Mouse (Mus musculus) macrophage (primary cell): ENCODE measurements around the gene Igsf6. TPM values are rescaled to one million over a fixed set of nuclear protein-coding genes. Genes with fewer than 3 reads are reported as not detected.
"Not testable (repeated sequence)": the region's sequence is repeated elsewhere in the genome, so short reads cannot be mapped to it uniquely, and the experiment has no call there.

Experiments used
- H3K27ac ChIP-seq: fragments of 350-480 bp; formaldehyde crosslinking; 2 replicates; pipeline ENCODE4 v1.9.0; 2021
- H3K36me3 ChIP-seq: fragments of 350-480 bp; formaldehyde crosslinking; 2 replicates; pipeline ENCODE4 v1.9.0; 2021; ENCODE audit errors: inconsistent target
- H3K4me3 ChIP-seq: fragments of 350-480 bp; formaldehyde crosslinking; 2 replicates; pipeline ENCODE4 v1.9.0; 2021; ENCODE audit errors: inconsistent target
- H3K79me2 ChIP-seq: fragments of 350-480 bp; formaldehyde crosslinking; 2 replicates; pipeline ENCODE4 v1.9.0; 2021; ENCODE audit errors: inconsistent target
- WGBS: methylation state at CpG from one replicate; pipeline ENCODE4 v1.1.7; 2026; ENCODE audit warnings: inconsistent platforms; ENCODE audit not compliant: missing documents; 5-methylcytosine and 5-hydroxymethylcytosine counted together
- polyA plus RNA-seq: library from polyadenylated mRNA; stranded (reverse); fragments of 250-400 nt; gene quantifications from 3 replicates; pipeline ENCODE4 v1.2.4, GENCODE M21; 2018; ENCODE audit warnings: inconsistent platforms

Igsf6 gene
- polyA plus RNA-seq, 1 experiment from 2014 or later = 337 TPM

- Histone ChIP-seq H3K79me2 (peaks cover 100% of the 10 kb centered on the region), H3K36me3 (no peaks in the 10 kb centered on the region), H3K27ac (no peak overlapping the region), H3K4me3 (no peak overlapping the region)
- 73% methylated on average over 1 of the region's 1 CpGs for WGBS
These were observed 32.4 kb downstream of the Igsf6 start for GRCm38 (mm10) chr7:121041989-121042388.

GRCm38 (mm10) chr7:121040595-121040994 lies 33.8 kb downstream of the Igsf6 start:
- Histone ChIP-seq H3K27ac (no peak overlapping the region), H3K4me3 (no peak overlapping the region), H3K79me2 (peaks cover 100% of the 10 kb centered on the region), H3K36me3 (no peaks in the 10 kb centered on the region)
- WGBS = 76% methylated on average over 4 of the region's 4 CpGs

- WGBS = under 1% methylated on average over 12 of the region's 24 CpGs
- Histone ChIP-seq H3K79me2 (peaks cover 51% of the 10 kb centered on the region), H3K36me3 (no peaks in the 10 kb centered on the region), H3K4me3 (peak overlapping the region; percentile 67), H3K27ac (peak overlapping the region; percentile 73)
These were observed 39.1 kb downstream of the Igsf6 start for GRCm38 (mm10) chr7:121035161-121035721.

DNA sequence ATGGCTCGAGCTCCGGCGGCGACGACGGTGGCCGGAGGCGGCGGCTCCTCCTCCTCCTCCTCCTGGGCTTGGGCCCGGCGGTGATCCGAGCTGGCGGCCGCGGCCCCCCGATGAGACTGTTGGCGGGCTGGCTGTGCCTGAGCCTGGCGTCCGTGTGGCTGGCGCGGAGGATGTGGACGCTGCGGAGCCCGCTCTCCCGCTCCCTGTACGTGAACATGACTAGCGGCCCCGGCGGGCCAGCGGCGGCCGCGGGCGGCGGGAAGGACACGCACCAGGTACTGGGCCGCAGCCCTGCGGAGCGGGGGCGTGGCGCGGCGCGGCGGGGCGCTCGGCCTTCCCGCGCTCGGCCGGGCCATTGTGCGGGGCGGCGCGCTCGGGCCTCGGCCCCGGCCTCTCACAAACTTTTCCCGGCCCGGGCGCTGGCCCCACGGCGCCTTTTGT lies 39.7 kb downstream of the Igsf6 start:
- WGBS = 0% methylated on average over 46 of the region's 63 CpGs
- H3K27ac ChIP-seq = no peak overlapping the region
- peaks cover 46% of the 10 kb centered on the region for H3K79me2 ChIP-seq
- H3K36me3 ChIP-seq = no peaks in the 10 kb centered on the region
- H3K4me3 ChIP-seq = no peak overlapping the region

- H3K36me3 ChIP-seq = no peaks in the 10 kb centered on the region
- H3K79me2 ChIP-seq = peaks cover 39% of the 10 kb centered on the region
- H3K4me3 ChIP-seq = peak within 1 kb of the TSS; percentile 75
- 8% methylated on average over 33 of the region's 43 CpGs for WGBS
- peak within 1 kb of the TSS; percentile 80 for H3K27ac ChIP-seq
These were observed 40.3 kb downstream of the Igsf6 start, which contains the start of gene Mettl9 for GRCm38 (mm10) chr7:121033856-121034652. Mettl9 (plus strand) TSS chr7:121034445.

- not testable (repeated sequence) for H3K79me2 ChIP-seq, H3K36me3 ChIP-seq, H3K27ac ChIP-seq, H3K4me3 ChIP-seq
These were observed 44.4 kb downstream of the Igsf6 start for GRCm38 (mm10) chr7:121029947-121030346.

DNA sequence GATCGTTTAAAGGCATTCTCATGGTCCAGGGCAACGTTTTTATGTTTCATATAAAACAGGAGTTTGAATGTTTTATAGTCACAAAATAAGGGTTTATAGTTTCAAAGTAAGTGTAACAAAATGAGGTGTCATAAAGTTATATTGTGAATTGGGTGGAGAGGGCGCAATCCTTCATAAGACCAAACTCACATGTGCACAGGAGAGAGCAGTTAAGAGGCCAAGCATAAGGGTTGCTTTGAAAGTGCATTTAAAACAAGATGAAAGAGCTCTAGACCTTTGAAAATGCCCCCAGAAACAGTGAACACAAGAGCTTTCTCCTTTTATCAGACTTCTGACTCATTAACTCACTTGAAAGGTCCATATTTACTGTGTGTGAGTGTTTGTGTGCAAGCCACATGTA lies 48.1 kb downstream of the Igsf6 start:
- Histone ChIP-seq H3K79me2 (no peaks in the 10 kb centered on the region), H3K27ac (no peak overlapping the region), H3K36me3 (no peaks in the 10 kb centered on the region), H3K4me3 (no peak overlapping the region)
- WGBS = 80% methylated on average over 3 of the region's 3 CpGs

- WGBS = 65% methylated on average over 6 of the region's 6 CpGs
- no peaks in the 10 kb centered on the region for H3K36me3 ChIP-seq
- H3K27ac ChIP-seq = no peak overlapping the region
- H3K4me3 ChIP-seq = no peak overlapping the region
- H3K79me2 ChIP-seq = no peaks in the 10 kb centered on the region
These were observed 49.0 kb downstream of the Igsf6 start for GRCm38 (mm10) chr7:121025221-121026008.

- WGBS = 49% methylated on average over 8 of the region's 8 CpGs
- H3K27ac ChIP-seq = no peak overlapping the region
These were observed 54.1 kb downstream of the Igsf6 start for GRCm38 (mm10) chr7:121020277-121020676.

GRCm38 (mm10) chr7:121018778-121019177 lies 55.6 kb downstream of the Igsf6 start:
- Histone ChIP-seq H3K79me2 (no peaks in the 10 kb centered on the region), H3K27ac (no peak overlapping the region), H3K36me3 (no peaks in the 10 kb centered on the region), H3K4me3 (no peak overlapping the region)
- WGBS = 83% methylated on average over 3 of the region's 3 CpGs

More at GRCm38 (mm10) chr7:121020277-121020676, 54.1 kb downstream of the Igsf6 start:
- H3K79me2 ChIP-seq = no peaks in the 10 kb centered on the region
- H3K4me3 ChIP-seq = no peak overlapping the region
- H3K36me3 ChIP-seq = no peaks in the 10 kb centered on the region

- Histone ChIP-seq H3K79me2 (no peaks in the 10 kb centered on the region), H3K36me3 (no peaks in the 10 kb centered on the region)
- 89% methylated on average over 9 of the region's 10 CpGs for WGBS
These were observed 59.9 kb downstream of the Igsf6 start for GRCm38 (mm10) chr7:121014486-121014885.

More at GRCm38 (mm10) chr7:121014486-121014885, 59.9 kb downstream of the Igsf6 start:
- H3K27ac ChIP-seq = no peak overlapping the region
- no peak overlapping the region for H3K4me3 ChIP-seq

Other genes with a start within 250 kb of the Igsf6 start
- gene Eef2k, start 231.7 kb downstream of the Igsf6 start, polyA plus RNA-seq = 19.4 to 32.2 TPM (median 21.0 TPM) in 3 replicates
- 10.5 to 18.0 TPM (median 11.9 TPM) in 3 replicates for gene Polr3e, start 156.8 kb downstream of the Igsf6 start, polyA plus RNA-seq
- gene Cdr2, start 92.3 kb downstream of the Igsf6 start, polyA plus RNA-seq = 3.2 to 6.3 TPM (median 4.4 TPM) in 3 replicates
- 0.07 to 0.16 TPM in 2 of 3 replicates, not detected in the other for gene Mfsd13b, start 92.1 kb downstream of the Igsf6 start, polyA plus RNA-seq
- gene Mettl9, start 40.1 kb downstream of the Igsf6 start, polyA plus RNA-seq = 35.8 to 44.5 TPM (median 41.0 TPM) in 3 replicates
- gene Otoa, start 7.1 kb upstream of the Igsf6 start, polyA plus RNA-seq = not detected in 3 replicates